Mouse (Mus musculus): Measurements from ENCODE around the gene Ano6. TPM values are rescaled to one million over a fixed set of nuclear protein-coding genes. Genes with fewer than 3 reads are reported as not detected.

The Ano6 gene
- total and polyA plus RNA-seq, 3 experiments: 14.9 to 27.0 (median 18.4) TPM

DNA sequence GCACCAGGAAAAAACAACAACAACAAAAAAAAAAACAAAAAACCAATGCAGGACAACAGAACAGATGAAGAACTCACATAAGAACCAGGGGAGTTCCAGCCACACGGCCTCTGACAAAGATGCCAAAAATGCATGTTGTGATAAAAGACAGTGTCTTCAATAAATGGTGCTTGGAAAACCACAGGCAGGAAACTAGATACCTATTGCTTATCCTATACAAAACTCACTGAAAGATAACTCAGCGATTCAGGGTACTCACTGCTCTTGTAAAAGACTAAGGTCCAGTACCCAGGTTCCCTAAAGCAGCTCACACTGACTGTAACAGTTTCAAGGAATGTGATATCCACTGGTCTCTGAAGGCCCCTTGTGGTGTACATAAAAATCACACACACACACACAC is 20.3 kb upstream of the Ano6 start:
- no peak for DNase-seq (ENCODE audit: extremely low read depth)
- no peaks in the 10 kb centered on the region for H3K27me3 ChIP-seq (replicated peaks)
- H3K4me1 ChIP-seq (ENCODE audit: control insufficient read depth in 1 of 2, insufficient read depth in 2 of 2): peaks cover 3 to 16% of the 10 kb centered on the region in 2 experiments
- TF ChIP-seq MAZ (IDR thresholded peaks at IDR 0.05; ENCODE audit: low read depth, low read length) (no peak), BHLHE40 (IDR thresholded peaks at IDR 0.05; ENCODE audit: low read depth, low read length) (no peak), PAX5 (IDR thresholded peaks at IDR 0.05; ENCODE audit: low read length) (no peak), GABPA (IDR thresholded peaks at IDR 0.05; ENCODE audit: insufficient replicate concordance, low read depth, low read length) (no peak), RCOR1 (conservative IDR thresholded peaks at IDR 0.05; ENCODE audit: low read depth, low read length) (no peak), JUN (IDR thresholded peaks at IDR 0.05; ENCODE audit: insufficient read depth, low read depth, low read length) (no peak), HCFC1 (IDR thresholded peaks at IDR 0.05; ENCODE audit: low read depth, low read length) (no peak), RAD21 (IDR thresholded peaks at IDR 0.05; ENCODE audit: low read depth, low read length) (no peak), USF2 (conservative IDR thresholded peaks at IDR 0.05; ENCODE audit: low read depth, low read length) (no peak), CHD2 (IDR thresholded peaks at IDR 0.05; ENCODE audit: low read length) (no peak), MYC (IDR thresholded peaks at IDR 0.05; ENCODE audit: low read depth, low read length) (no peak)
- in situ Hi-C loops (cut with MboI; ENCODE audit: low pct_ligation_motif_present, low pct_unique_long_range_greater_than_20kb, low sequenced_read_pairs): loop anchor here (10.0 kb wide), 1 partner anchor 174 kb away; no protein-coding TSS in a partner anchor
- H3K36me3 ChIP-seq (replicated peaks in 1 of 2; ENCODE audit: control insufficient read depth in 1 of 2, insufficient read depth in 1 of 2, low read length in 1 of 2): peaks cover 0 to 15% of the 10 kb centered on the region in 2 experiments
- no peaks in the 10 kb centered on the region; the same call in 1 of the 2 replicates for H3K79me2 ChIP-seq (replicated peaks; ENCODE audit: control insufficient read depth, extremely low read depth, insufficient read depth, poor library complexity, severe bottlenecking)
- H3K4me3 ChIP-seq (replicated peaks in 1 of 3; ENCODE audit: low read depth in 2 of 3, low read length in 2 of 3, poor library complexity in 1 of 3): no peak overlapping the region
- dilution Hi-C loops (cut with MboI; ENCODE audit: extremely low pct_ligation_motif_present, extremely low pct_unique_long_range_greater_than_20kb, low sequenced_read_pairs): no loop called here
- H3K27ac ChIP-seq (ENCODE audit: insufficient read depth, low read depth): no peak overlapping the region
- H3K4me2 ChIP-seq (ENCODE audit: insufficient read depth, low read depth, poor library complexity, severe bottlenecking): no peak overlapping the region
- H3K9me3 ChIP-seq (replicated peaks; ENCODE audit: low read length): no peaks in the 10 kb centered on the region
- no peak overlapping the region for H3K9ac ChIP-seq (ENCODE audit: insufficient read depth, low read depth)

DNA sequence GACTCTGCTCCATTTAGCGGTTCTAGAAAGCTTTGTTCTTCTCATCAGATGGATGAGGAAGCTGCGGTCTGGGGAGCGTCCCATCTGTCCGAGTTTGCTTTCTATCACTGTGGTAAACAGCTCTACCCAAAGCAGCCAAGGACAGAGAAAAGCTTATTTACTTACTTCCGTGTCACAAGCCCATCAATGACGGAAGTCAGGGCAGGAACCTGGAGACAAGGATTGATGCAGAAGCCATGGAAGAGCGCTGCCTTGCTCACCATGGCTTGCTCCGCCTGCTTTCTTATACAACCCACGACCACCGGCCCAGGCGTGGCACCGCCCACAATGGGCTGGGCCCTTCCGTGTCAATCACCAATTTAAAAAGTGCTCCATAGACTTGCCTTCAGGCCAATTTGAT is 18.3 kb upstream of the Ano6 start:
- Histone ChIP-seq H3K36me3 (replicated peaks in 1 of 2; ENCODE audit: control insufficient read depth in 1 of 2, insufficient read depth in 1 of 2, low read length in 1 of 2) (peaks cover 0 to 11% of the 10 kb centered on the region in 2 experiments), H3K4me1 (ENCODE audit: control insufficient read depth in 1 of 2, insufficient read depth in 2 of 2) (peaks cover 3 to 16% of the 10 kb centered on the region in 2 experiments), H3K4me3 (replicated peaks in 1 of 3; ENCODE audit: low read depth in 2 of 3, low read length in 2 of 3, poor library complexity in 1 of 3) (peak overlapping the region; percentile 59 to 69 (median 60)), H3K27me3 (replicated peaks) (no peaks in the 10 kb centered on the region), H3K9me3 (replicated peaks; ENCODE audit: low read length) (no peaks in the 10 kb centered on the region), H3K4me2 (ENCODE audit: insufficient read depth, low read depth, poor library complexity, severe bottlenecking) (peak overlapping the region; percentile 99), H3K27ac (ENCODE audit: insufficient read depth, low read depth) (peak overlapping the region; percentile 18; the same call in 1 of the 2 replicates), H3K9ac (ENCODE audit: insufficient read depth, low read depth) (peak overlapping the region; percentile 78), H3K79me2 (replicated peaks; ENCODE audit: control insufficient read depth, extremely low read depth, insufficient read depth, poor library complexity, severe bottlenecking) (no peaks in the 10 kb centered on the region; the same call in 1 of the 2 replicates)
- in situ Hi-C loops (cut with MboI; ENCODE audit: low pct_ligation_motif_present, low pct_unique_long_range_greater_than_20kb, low sequenced_read_pairs): loop anchor here (10.0 kb wide), 1 partner anchor 172 kb away; no protein-coding TSS in a partner anchor
- dilution Hi-C loops (cut with MboI; ENCODE audit: extremely low pct_ligation_motif_present, extremely low pct_unique_long_range_greater_than_20kb, low sequenced_read_pairs): no loop called here
- peak; percentile 78 for DNase-seq (ENCODE audit: extremely low read depth)
- TF ChIP-seq ZKSCAN1 (IDR thresholded peaks at IDR 0.05; ENCODE audit: borderline replicate concordance, low read depth, low read length): no peak
- no peak for TF ChIP-seq SMC3 (IDR thresholded peaks at IDR 0.05; ENCODE audit: low read depth, low read length)
- no peak for TF ChIP-seq ETS1 (conservative IDR thresholded peaks at IDR 0.05; ENCODE audit: low read depth, low read length)
- peak; percentile 49; the same call in 1 of the 2 replicates for TF ChIP-seq SIN3A (IDR thresholded peaks at IDR 0.05; ENCODE audit: low read length)
- TF ChIP-seq USF2 (conservative IDR thresholded peaks at IDR 0.05; ENCODE audit: low read depth, low read length): no peak
- TF ChIP-seq HCFC1 (IDR thresholded peaks at IDR 0.05; ENCODE audit: low read depth, low read length): peak; percentile 28; the same call in 1 of the 2 replicates
- no peak for TF ChIP-seq CHD2 (IDR thresholded peaks at IDR 0.05; ENCODE audit: low read length)
- TF ChIP-seq MYC (IDR thresholded peaks at IDR 0.05; ENCODE audit: low read depth, low read length): no peak
- TF ChIP-seq TCF12 (IDR thresholded peaks at IDR 0.05; ENCODE audit: low read depth, low read length): peak; percentile 56; the same call in 1 of the 2 replicates
- TF ChIP-seq ZMIZ1 (IDR thresholded peaks at IDR 0.05; ENCODE audit: low read depth, low read length): no peak
- TF ChIP-seq CHD1 (IDR thresholded peaks at IDR 0.05; ENCODE audit: low read depth, low read length): 0 out of 2 replicates have a peak, but pooled peaks have one; percentile 49
- peak; percentile 69 for TF ChIP-seq POLR2A (IDR thresholded peaks at IDR 0.05; ENCODE audit: low read depth, low read length)
- no peak for TF ChIP-seq BHLHE40 (IDR thresholded peaks at IDR 0.05; ENCODE audit: low read depth, low read length)
- TF ChIP-seq JUND (conservative IDR thresholded peaks at IDR 0.05; ENCODE audit: low read depth, low read length): no peak
- TF ChIP-seq MEF2A (IDR thresholded peaks at IDR 0.05; ENCODE audit: borderline replicate concordance, low read depth, low read length): peak; percentile 43; the same call in 1 of the 2 replicates
- peak; percentile 41; the same call in 1 of the 2 replicates for TF ChIP-seq IRF4 (IDR thresholded peaks at IDR 0.05; ENCODE audit: low read depth, low read length)
- TF ChIP-seq KAT2A (IDR thresholded peaks at IDR 0.05; ENCODE audit: insufficient replicate concordance, low read length): no peak
- TF ChIP-seq MAFK (IDR thresholded peaks at IDR 0.05; ENCODE audit: insufficient replicate concordance, low read length): no peak
- TF ChIP-seq ZNF384 (IDR thresholded peaks at IDR 0.05; ENCODE audit: low read depth, low read length): 0 out of 2 replicates have a peak, but pooled peaks have one; percentile 10
- no peak for TF ChIP-seq E2F4 (IDR thresholded peaks at IDR 0.05; ENCODE audit: insufficient replicate concordance, low read depth, low read length)
- TF ChIP-seq GABPA (IDR thresholded peaks at IDR 0.05; ENCODE audit: insufficient replicate concordance, low read depth, low read length): no peak
- TF ChIP-seq PAX5 (IDR thresholded peaks at IDR 0.05; ENCODE audit: low read length): no peak
- TF ChIP-seq CTCF (conservative IDR thresholded peaks at IDR 0.05 in 1 of 2, IDR thresholded peaks at IDR 0.05 in 1 of 2; ENCODE audit: low read depth in 2 of 2, low read length in 2 of 2): no peak
- peak; percentile 73; the same call in 1 of the 2 replicates for TF ChIP-seq MXI1 (IDR thresholded peaks at IDR 0.05; ENCODE audit: low read depth, low read length)
- TF ChIP-seq NRF1 (IDR thresholded peaks at IDR 0.05; ENCODE audit: low read depth, low read length): no peak
- TF ChIP-seq USF1 (IDR thresholded peaks at IDR 0.05; ENCODE audit: low read depth, low read length): no peak
- peak; percentile 81 for TF ChIP-seq TBP (conservative IDR thresholded peaks at IDR 0.05; ENCODE audit: low read depth, low read length)

Measured in CH12.LX (cell line).